Mouse (Mus musculus) right cerebral cortex, postnatal 14 days (tissue): ENCODE measurements at regions not wholly inside any gene's neighbourhood (a gene's known extent, or its start where the extent isn't known, plus 50 kb on each side); places are given as distances from the start of the nearest gene placed in this dataset.

Source experiments
- DNase-seq: peaks from one replicate; pipeline ENCODE4 v3.0.0; 2022

- DNase-seq = no peak
Observed at GRCm38 (mm10) chr11:40624126-40624778, 70.8 kb downstream of the Mat2b start.

- DNase-seq = no peak
Observed at GRCm38 (mm10) chr11:40620036-40620435, 75.0 kb downstream of the Mat2b start.

GRCm38 (mm10) chr11:40603008-40603407 is 92.0 kb downstream of the Mat2b start:
- no peak for DNase-seq

- no peak for DNase-seq
Observed at GRCm38 (mm10) chr11:40601572-40601909, 93.5 kb downstream of the Mat2b start.

- no peak for DNase-seq
Observed at GRCm38 (mm10) chr11:40600773-40601571, 94.0 kb downstream of the Mat2b start.

GRCm38 (mm10) chr11:40599956-40600772 is 94.8 kb downstream of the Mat2b start:
- no peak for DNase-seq

GRCm38 (mm10) chr11:40596347-40596746 is 98.7 kb downstream of the Mat2b start:
- DNase-seq = no peak

- no peak for DNase-seq
Observed at GRCm38 (mm10) chr11:40592056-40592455, 102.9 kb downstream of the Mat2b start.

- DNase-seq = no peak
Observed at GRCm38 (mm10) chr11:40573758-40574139, 121.3 kb downstream of the Mat2b start.

- DNase-seq = no peak
Observed at GRCm38 (mm10) chr11:40572953-40573757, 121.8 kb downstream of the Mat2b start.

- no peak for DNase-seq
Observed at GRCm38 (mm10) chr11:40562866-40563265, 132.1 kb downstream of the Mat2b start.

GRCm38 (mm10) chr11:40561983-40562382 is 133.0 kb downstream of the Mat2b start:
- DNase-seq = no peak

- DNase-seq = no peak
Observed at GRCm38 (mm10) chr11:40561400-40561799, 133.6 kb downstream of the Mat2b start.

- no peak for DNase-seq
Observed at GRCm38 (mm10) chr11:40558486-40558885, 136.5 kb downstream of the Mat2b start.

GRCm38 (mm10) chr11:40554867-40555794 is 139.9 kb downstream of the Mat2b start:
- DNase-seq = no peak

- no peak for DNase-seq
Observed at GRCm38 (mm10) chr11:40552054-40552453, 142.9 kb downstream of the Mat2b start.

- DNase-seq = no peak
Observed at GRCm38 (mm10) chr11:40546596-40546995, 148.4 kb downstream of the Mat2b start.

GRCm38 (mm10) chr11:40545537-40545936 is 149.5 kb downstream of the Mat2b start:
- no peak for DNase-seq

GRCm38 (mm10) chr11:40540229-40540628 is 154.8 kb downstream of the Mat2b start:
- no peak for DNase-seq

GRCm38 (mm10) chr11:40539776-40540175 is 155.2 kb downstream of the Mat2b start:
- DNase-seq = no peak

GRCm38 (mm10) chr11:40536236-40536765 is 158.7 kb downstream of the Mat2b start:
- DNase-seq = no peak
